Mouse (Mus musculus): Measurements from ENCODE around the gene Ezr. TPM values are rescaled to one million over a fixed set of nuclear protein-coding genes. Genes with fewer than 3 reads are reported as not detected.

Ezr gene
- polyA plus RNA-seq, 1 experiment from 2014 or later = 176 TPM

DNA sequence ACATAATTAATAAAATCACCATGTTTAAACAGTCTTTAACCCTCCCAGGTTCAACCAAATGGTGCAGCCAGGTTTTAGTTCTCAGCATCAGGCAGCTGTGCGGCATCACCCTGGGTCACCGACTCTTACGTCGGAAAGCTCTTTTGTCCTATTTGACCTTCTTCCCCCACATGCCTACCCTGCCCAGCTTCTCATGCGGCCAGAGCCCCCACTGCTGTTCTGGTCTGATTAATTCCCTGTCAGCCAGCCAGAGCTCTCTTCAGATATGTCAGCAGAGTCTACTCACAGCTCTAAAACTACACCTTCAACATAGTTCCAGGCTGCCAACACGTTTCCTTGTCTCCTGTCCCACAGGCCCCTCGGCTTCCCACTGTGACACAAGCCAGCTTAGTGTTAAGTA is 35.1 kb downstream of the Ezr start:
- no peak overlapping the region for H3K9ac ChIP-seq (replicated peaks; ENCODE audit: low read depth, low read length)
- H3K9me3 ChIP-seq (ENCODE audit: control insufficient read depth, low read depth, low read length) = no peaks in the 10 kb centered on the region
- WGBS = 40% methylated on average over 7 of the region's 7 CpGs
- peaks cover 10% of the 10 kb centered on the region; the same call in 1 of the 2 replicates for H3K36me3 ChIP-seq (ENCODE audit: control insufficient read depth, insufficient read depth, low read length)
- H3K4me2 ChIP-seq (replicated peaks; ENCODE audit: low read depth, low read length) = no peak overlapping the region
- no peaks in the 10 kb centered on the region for H3K27me3 ChIP-seq (ENCODE audit: control insufficient read depth, insufficient read depth, low read length)
- ATAC-seq (ENCODE audit: insufficient number of reproducible peaks, insufficient read depth, low FRiP score, low read depth) = no peak
- H3K27ac ChIP-seq (ENCODE audit: low read length) = no peak overlapping the region
- H3K4me3 ChIP-seq (ENCODE audit: low read depth, low read length) = no peak overlapping the region
- peaks cover 7% of the 10 kb centered on the region for H3K4me1 ChIP-seq (ENCODE audit: control insufficient read depth, insufficient read depth, low read length)

DNA sequence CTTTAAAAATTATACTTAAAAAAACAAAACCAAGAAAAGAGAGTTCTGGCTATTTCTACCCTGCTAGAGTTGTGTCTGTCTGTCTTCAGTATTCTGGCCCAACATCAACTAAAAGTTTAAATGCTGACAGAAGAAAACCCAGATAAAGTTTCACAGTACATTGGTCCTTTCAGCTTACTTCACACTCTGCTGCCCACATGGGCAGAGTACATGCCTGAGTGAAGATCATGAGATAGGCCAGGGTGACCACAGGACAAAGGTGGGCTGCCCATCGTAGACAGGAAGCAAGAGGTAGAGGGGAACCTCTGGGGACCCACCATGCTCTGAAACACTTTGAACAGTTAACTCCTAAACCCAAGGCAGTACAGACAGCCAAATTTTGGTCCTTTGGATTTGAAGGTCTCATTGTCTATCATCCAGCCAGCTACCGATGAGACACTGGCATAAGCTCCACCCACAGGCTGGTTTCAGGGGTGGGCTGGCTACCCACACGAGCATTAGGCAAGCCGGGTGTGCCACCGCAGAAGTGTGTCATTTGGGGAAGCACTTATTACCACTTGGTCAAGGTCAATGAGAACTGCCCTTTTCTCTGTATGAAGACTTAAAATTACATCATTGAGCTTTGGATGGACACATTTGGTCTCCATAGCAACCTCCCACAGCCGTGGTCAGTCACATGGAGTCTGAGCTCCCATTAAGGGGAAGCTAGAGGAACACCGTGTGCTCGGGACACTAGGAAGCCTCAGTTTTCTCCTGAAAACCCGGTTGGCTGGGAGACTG is 35.9 kb downstream of the Ezr start:
- ATAC-seq (ENCODE audit: insufficient number of reproducible peaks, insufficient read depth, low FRiP score, low read depth) = no peak
- WGBS = 78% methylated on average over 9 of the region's 9 CpGs
- H3K36me3 ChIP-seq (ENCODE audit: control insufficient read depth, insufficient read depth, low read length) = peaks cover 7% of the 10 kb centered on the region; the same call in 1 of the 2 replicates

DNA sequence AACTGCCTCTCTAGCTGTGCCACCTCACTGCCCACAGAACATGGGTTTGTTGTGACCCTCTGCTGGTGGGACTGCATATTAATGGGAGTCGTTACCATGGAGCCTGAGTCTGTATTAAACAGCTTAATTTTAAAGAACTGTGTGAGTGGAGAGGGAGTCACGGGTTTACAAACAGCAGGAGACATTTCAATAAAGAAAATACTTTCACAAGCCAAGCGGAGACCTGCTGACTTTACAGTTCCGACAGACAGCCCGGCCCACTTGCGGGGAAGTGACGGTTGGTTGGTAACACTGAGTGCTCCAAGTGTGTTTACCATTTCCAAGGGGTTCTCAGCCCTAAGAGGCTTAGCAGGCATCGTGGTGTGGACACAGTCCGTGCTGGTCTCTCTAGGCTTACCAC is 36.6 kb downstream of the Ezr start:
- Histone ChIP-seq H3K9ac (replicated peaks; ENCODE audit: low read depth, low read length) (no peak overlapping the region), H3K9me3 (ENCODE audit: control insufficient read depth, low read depth, low read length) (no peaks in the 10 kb centered on the region), H3K27me3 (ENCODE audit: control insufficient read depth, insufficient read depth, low read length) (no peaks in the 10 kb centered on the region), H3K36me3 (ENCODE audit: control insufficient read depth, insufficient read depth, low read length) (peaks cover 7% of the 10 kb centered on the region; the same call in 1 of the 2 replicates), H3K4me3 (ENCODE audit: low read depth, low read length) (no peak overlapping the region), H3K27ac (ENCODE audit: low read length) (no peak overlapping the region), H3K4me1 (ENCODE audit: control insufficient read depth, insufficient read depth, low read length) (peaks cover 9% of the 10 kb centered on the region), H3K4me2 (replicated peaks; ENCODE audit: low read depth, low read length) (no peak overlapping the region)
- WGBS = 74% methylated on average over 9 of the region's 9 CpGs
- ATAC-seq (ENCODE audit: insufficient number of reproducible peaks, insufficient read depth, low FRiP score, low read depth) = no peak

More for the DNA sequence above, 35.9 kb downstream of the Ezr start:
- no peaks in the 10 kb centered on the region for H3K27me3 ChIP-seq (ENCODE audit: control insufficient read depth, insufficient read depth, low read length)
- H3K4me1 ChIP-seq (ENCODE audit: control insufficient read depth, insufficient read depth, low read length) = peaks cover 9% of the 10 kb centered on the region
- H3K4me3 ChIP-seq (ENCODE audit: low read depth, low read length) = no peak overlapping the region
- no peak overlapping the region for H3K9ac ChIP-seq (replicated peaks; ENCODE audit: low read depth, low read length)
- no peak overlapping the region for H3K4me2 ChIP-seq (replicated peaks; ENCODE audit: low read depth, low read length)
- H3K9me3 ChIP-seq (ENCODE audit: control insufficient read depth, low read depth, low read length) = no peaks in the 10 kb centered on the region
- H3K27ac ChIP-seq (ENCODE audit: low read length) = no peak overlapping the region

DNA sequence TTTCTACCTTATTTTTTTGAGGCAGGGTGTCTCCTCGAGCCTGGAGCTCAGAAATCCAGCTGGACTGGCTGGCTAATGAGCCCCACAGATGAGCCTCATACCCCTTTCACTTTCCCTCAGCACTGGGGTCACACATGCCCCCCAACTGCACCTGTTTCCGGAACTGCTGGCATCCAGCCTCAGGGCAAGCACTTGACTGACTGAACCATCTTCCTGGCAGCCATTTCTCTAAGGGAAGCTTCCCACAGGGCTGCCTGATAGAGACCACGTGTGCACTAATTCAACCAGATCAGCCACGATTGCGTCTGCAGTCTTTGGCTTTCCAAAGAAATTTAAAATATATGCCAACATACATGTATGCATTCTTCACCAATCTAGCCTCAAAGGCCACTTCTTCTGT is 37.1 kb downstream of the Ezr start:
- H3K36me3 ChIP-seq (ENCODE audit: control insufficient read depth, insufficient read depth, low read length) = peaks cover 11% of the 10 kb centered on the region; the same call in 1 of the 2 replicates
- H3K4me2 ChIP-seq (replicated peaks; ENCODE audit: low read depth, low read length) = no peak overlapping the region
- H3K9ac ChIP-seq (replicated peaks; ENCODE audit: low read depth, low read length) = no peak overlapping the region
- peaks cover 9% of the 10 kb centered on the region for H3K4me1 ChIP-seq (ENCODE audit: control insufficient read depth, insufficient read depth, low read length)
- H3K27me3 ChIP-seq (ENCODE audit: control insufficient read depth, insufficient read depth, low read length) = no peaks in the 10 kb centered on the region
- H3K9me3 ChIP-seq (ENCODE audit: control insufficient read depth, low read depth, low read length) = no peaks in the 10 kb centered on the region
- 85% methylated on average over 5 of the region's 5 CpGs for WGBS
- no peak overlapping the region for H3K4me3 ChIP-seq (ENCODE audit: low read depth, low read length)
- no peak overlapping the region for H3K27ac ChIP-seq (ENCODE audit: low read length)
- ATAC-seq (ENCODE audit: insufficient number of reproducible peaks, insufficient read depth, low FRiP score, low read depth) = no peak

DNA sequence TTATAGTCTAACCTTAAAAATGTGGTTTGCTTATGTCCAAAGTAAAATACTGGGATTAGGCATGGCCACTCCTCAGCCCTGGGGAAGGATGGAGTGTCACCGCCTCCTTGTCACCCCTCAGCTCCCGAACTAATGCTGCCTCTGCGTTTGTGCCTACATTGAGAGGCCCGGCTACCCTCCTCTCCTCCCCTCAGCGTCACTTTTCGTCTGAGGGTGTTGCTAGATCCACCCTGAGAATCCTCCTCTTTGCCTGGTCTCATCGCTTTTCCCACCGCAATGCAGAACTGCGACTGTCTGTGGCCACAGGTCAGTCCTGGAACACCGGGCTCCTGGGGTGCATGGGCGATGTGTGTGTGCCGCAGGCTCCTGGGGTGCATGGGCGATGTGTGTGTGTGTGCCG is 37.7 kb downstream of the Ezr start:
- Histone ChIP-seq H3K36me3 (ENCODE audit: control insufficient read depth, insufficient read depth, low read length) (peaks cover 16% of the 10 kb centered on the region; the same call in 1 of the 2 replicates), H3K27ac (ENCODE audit: low read length) (no peak overlapping the region), H3K4me1 (ENCODE audit: control insufficient read depth, insufficient read depth, low read length) (peaks cover 9% of the 10 kb centered on the region), H3K9me3 (ENCODE audit: control insufficient read depth, low read depth, low read length) (no peaks in the 10 kb centered on the region), H3K9ac (replicated peaks; ENCODE audit: low read depth, low read length) (no peak overlapping the region), H3K4me3 (ENCODE audit: low read depth, low read length) (no peak overlapping the region), H3K4me2 (replicated peaks; ENCODE audit: low read depth, low read length) (no peak overlapping the region), H3K27me3 (ENCODE audit: control insufficient read depth, insufficient read depth, low read length) (no peaks in the 10 kb centered on the region)
- no peak for ATAC-seq (ENCODE audit: insufficient number of reproducible peaks, insufficient read depth, low FRiP score, low read depth)
- WGBS = 91% methylated on average over 14 of the region's 14 CpGs

DNA sequence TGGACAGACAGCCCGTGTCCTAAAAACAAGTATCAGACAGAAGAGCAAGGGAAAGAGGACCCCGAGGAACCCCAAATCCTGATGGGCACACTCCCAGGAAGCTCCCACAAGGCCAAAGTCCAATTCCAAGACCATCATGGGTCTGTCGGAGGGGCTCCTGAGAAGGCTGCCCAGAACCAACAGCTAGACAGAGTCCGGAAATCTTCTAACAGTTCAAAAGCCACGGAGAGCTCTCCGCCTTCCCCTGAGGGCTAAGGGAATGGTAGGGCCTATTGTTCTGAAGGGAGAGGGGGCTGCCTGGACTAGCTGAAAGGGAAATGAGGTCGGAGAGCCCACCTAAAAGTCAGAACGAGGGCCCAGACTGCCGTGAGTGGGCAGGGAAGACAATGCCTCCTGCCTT is 38.2 kb downstream of the Ezr start:
- Histone ChIP-seq H3K4me1 (ENCODE audit: control insufficient read depth, insufficient read depth, low read length) (peaks cover 9% of the 10 kb centered on the region), H3K9me3 (ENCODE audit: control insufficient read depth, low read depth, low read length) (no peaks in the 10 kb centered on the region), H3K27me3 (ENCODE audit: control insufficient read depth, insufficient read depth, low read length) (no peaks in the 10 kb centered on the region), H3K4me3 (ENCODE audit: low read depth, low read length) (no peak overlapping the region), H3K9ac (replicated peaks; ENCODE audit: low read depth, low read length) (no peak overlapping the region), H3K27ac (ENCODE audit: low read length) (no peak overlapping the region), H3K36me3 (ENCODE audit: control insufficient read depth, insufficient read depth, low read length) (peaks cover 16% of the 10 kb centered on the region; the same call in 1 of the 2 replicates), H3K4me2 (replicated peaks; ENCODE audit: low read depth, low read length) (no peak overlapping the region)
- WGBS = 76% methylated on average over 9 of the region's 9 CpGs
- no peak for ATAC-seq (ENCODE audit: insufficient number of reproducible peaks, insufficient read depth, low FRiP score, low read depth)

DNA sequence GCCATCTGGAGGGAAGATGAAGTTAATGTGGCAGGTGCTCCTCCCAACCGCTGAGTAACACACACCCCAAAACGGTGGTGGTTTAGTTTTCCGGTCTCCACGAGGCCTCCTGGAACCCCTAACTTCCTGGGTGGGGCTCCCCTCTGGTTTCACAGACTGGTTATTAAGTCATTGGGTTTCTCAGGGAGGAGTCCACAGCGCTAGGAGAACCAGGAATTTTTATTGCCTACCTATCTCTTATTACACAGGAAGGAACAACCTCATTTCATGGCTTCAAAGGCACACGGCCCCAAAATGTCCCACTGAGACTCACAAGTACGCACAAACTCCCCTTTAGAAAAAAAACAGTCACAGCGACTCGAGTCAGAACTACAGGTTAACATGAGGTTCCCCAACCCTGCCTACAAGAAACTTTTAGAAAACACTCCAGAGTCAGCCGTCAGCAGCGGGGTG is 38.8 kb downstream of the Ezr start:
- no peak for ATAC-seq (ENCODE audit: insufficient number of reproducible peaks, insufficient read depth, low FRiP score, low read depth)
- H3K27me3 ChIP-seq (ENCODE audit: control insufficient read depth, insufficient read depth, low read length) = no peaks in the 10 kb centered on the region
- WGBS = 65% methylated on average over 11 of the region's 11 CpGs

DNA sequence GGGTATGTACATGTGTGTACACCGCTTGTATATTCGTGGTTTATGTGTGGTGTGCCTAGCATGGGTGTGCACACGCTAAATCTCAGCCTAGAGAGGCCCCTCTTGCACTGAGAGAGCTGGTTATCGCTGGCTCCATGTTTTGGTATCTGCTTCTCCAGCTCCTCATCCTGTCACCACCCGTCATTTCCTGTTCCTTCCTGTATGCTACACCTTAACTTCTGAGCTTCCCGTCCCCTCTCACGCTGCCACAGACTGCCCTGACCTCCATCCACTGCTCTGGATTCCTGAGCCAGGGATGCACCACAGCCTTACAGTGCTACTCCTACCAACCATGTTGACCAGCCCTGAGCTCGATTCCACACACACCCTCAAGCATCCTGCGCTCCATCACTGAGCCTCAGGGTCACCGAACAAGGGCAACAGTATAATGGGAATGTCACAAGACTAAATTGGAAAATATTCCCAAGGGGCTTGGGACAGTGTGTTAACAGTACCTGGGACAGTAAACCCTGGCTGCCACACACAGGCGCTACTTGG is 39.5 kb downstream of the Ezr start:
- Histone ChIP-seq H3K4me2 (replicated peaks; ENCODE audit: low read depth, low read length) (no peak overlapping the region), H3K4me1 (ENCODE audit: control insufficient read depth, insufficient read depth, low read length) (peaks cover 9% of the 10 kb centered on the region), H3K9me3 (ENCODE audit: control insufficient read depth, low read depth, low read length) (no peaks in the 10 kb centered on the region), H3K36me3 (ENCODE audit: control insufficient read depth, insufficient read depth, low read length) (peaks cover 20% of the 10 kb centered on the region; the same call in 1 of the 2 replicates), H3K27me3 (ENCODE audit: control insufficient read depth, insufficient read depth, low read length) (no peaks in the 10 kb centered on the region), H3K4me3 (ENCODE audit: low read depth, low read length) (no peak overlapping the region), H3K9ac (replicated peaks; ENCODE audit: low read depth, low read length) (no peak overlapping the region), H3K27ac (ENCODE audit: low read length) (no peak overlapping the region)
- no peak for ATAC-seq (ENCODE audit: insufficient number of reproducible peaks, insufficient read depth, low FRiP score, low read depth)
- WGBS = 89% methylated on average over 11 of the region's 11 CpGs

More for the DNA sequence above, 38.8 kb downstream of the Ezr start:
- Histone ChIP-seq H3K9ac (replicated peaks; ENCODE audit: low read depth, low read length) (no peak overlapping the region), H3K4me2 (replicated peaks; ENCODE audit: low read depth, low read length) (no peak overlapping the region), H3K4me3 (ENCODE audit: low read depth, low read length) (no peak overlapping the region), H3K9me3 (ENCODE audit: control insufficient read depth, low read depth, low read length) (no peaks in the 10 kb centered on the region), H3K27ac (ENCODE audit: low read length) (no peak overlapping the region), H3K4me1 (ENCODE audit: control insufficient read depth, insufficient read depth, low read length) (peaks cover 9% of the 10 kb centered on the region), H3K36me3 (ENCODE audit: control insufficient read depth, insufficient read depth, low read length) (peaks cover 20% of the 10 kb centered on the region; the same call in 1 of the 2 replicates)
